Mouse (Mus musculus) kidney, postnatal 14 days (tissue): Measurements from ENCODE around the gene Gm4302.
A peak's percentile ranks its signal among the peaks of the same experiment; 100 is the strongest.
"Not testable (repeated sequence)": the region's sequence is repeated elsewhere in the genome, so short reads cannot be mapped to it uniquely, and the experiment has no call there.

Source experiments
- DNase-seq: peaks from one replicate; pipeline ENCODE4 v3.0.0; 2022; ENCODE audit warnings: mixed read lengths

The Gm4302 gene

GRCm38 (mm10) chr10:100340536-100340935 is at the start of gene Gm4302:
TSS of gene Gm4302 (plus strand) at chr10:100340836.
- DNase-seq: not testable (repeated sequence)

- DNase-seq: no peak
These were observed 44.5 kb upstream of the Gm4302 start for GRCm38 (mm10) chr10:100296105-100296504.

- peak; percentile 8 for DNase-seq
These were observed 40.5 kb upstream of the Gm4302 start for GRCm38 (mm10) chr10:100300106-100300505.

GRCm38 (mm10) chr10:100335376-100335775 is 5.3 kb upstream of the Gm4302 start, which contains the start of gene Gm4301:
TSS of gene Gm4301 (plus strand) at chr10:100335676.
- not testable (repeated sequence) for DNase-seq

- DNase-seq: not testable (repeated sequence)
These were observed 5.0 kb downstream of the Gm4302 start, which contains the start of gene Gm4303 for GRCm38 (mm10) chr10:100345672-100346071. TSS of gene Gm4303 (plus strand) at chr10:100345972.

GRCm38 (mm10) chr10:100350793-100351192 is 10.2 kb downstream of the Gm4302 start, which contains the start of gene Gm4305:
TSS of gene Gm4305 (plus strand) at chr10:100351093.
- DNase-seq: not testable (repeated sequence)

GRCm38 (mm10) chr10:100356841-100357240 is 16.2 kb downstream of the Gm4302 start:
- DNase-seq: peak; percentile 10

GRCm38 (mm10) chr10:100361038-100361437 is 20.4 kb downstream of the Gm4302 start, which contains the start of gene Gm4307:
TSS of gene Gm4307 (plus strand) at chr10:100361338.
- DNase-seq: not testable (repeated sequence)

GRCm38 (mm10) chr10:100382460-100382859 is 41.8 kb downstream of the Gm4302 start, which contains the start of gene Gm4312:
TSS of gene Gm4312 (minus strand) at chr10:100382560.
- DNase-seq: not testable (repeated sequence)
